Mouse (Mus musculus): ENCODE results near the gene Asb10. TPM values are rescaled to one million over a fixed set of nuclear protein-coding genes. Genes with fewer than 3 reads are reported as not detected.

Gene Asb10
- polyA plus RNA-seq, 1 experiment from 2014 or later = 0.93 TPM

DNA sequence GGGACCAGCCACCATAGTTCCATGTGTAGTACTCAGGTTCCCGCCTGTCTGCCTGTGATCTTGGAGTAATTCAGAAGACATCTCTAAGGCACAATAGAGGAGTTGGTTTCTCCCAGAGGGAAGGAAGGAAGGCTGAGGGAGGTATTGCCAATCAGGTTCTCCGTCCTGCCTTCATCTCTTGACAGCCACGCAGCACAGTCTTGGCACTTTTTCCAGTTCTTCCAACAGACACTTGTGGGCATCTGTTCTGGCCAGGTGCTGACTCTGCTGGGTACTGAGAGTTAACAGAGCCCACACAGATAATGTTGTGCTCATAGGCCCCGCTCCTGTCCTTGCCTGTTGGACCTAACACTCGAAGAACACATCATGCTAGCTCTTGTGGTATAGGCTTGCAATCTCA lies 54.0 kb downstream of the Asb10 start:
- TF ChIP-seq CTCF (IDR thresholded peaks at IDR 0.05; ENCODE audit: low read depth) = no peak
- no peak overlapping the region for H3K4me3 ChIP-seq (replicated peaks; ENCODE audit: low read depth, low read length)
- H3K27me3 ChIP-seq (ENCODE audit: insufficient read depth, low read length) = no peaks in the 10 kb centered on the region
- DNase-seq (ENCODE audit: low spot score) (no peak), ATAC-seq (replicated peaks; ENCODE audit: low FRiP score, low read depth) (no peak)
- H3K27ac ChIP-seq = no peak overlapping the region
- peaks cover 40% of the 10 kb centered on the region for H3K36me3 ChIP-seq (ENCODE audit: insufficient read depth, low read length)
- H3K9ac ChIP-seq (ENCODE audit: low read depth, low read length) = no peak overlapping the region
- 93% methylated on average over 5 of the region's 5 CpGs for WGBS
- H3K4me2 ChIP-seq (ENCODE audit: low read length) = no peak overlapping the region
- peaks cover 8% of the 10 kb centered on the region; the same call in 1 of the 2 replicates for H3K4me1 ChIP-seq (replicated peaks; ENCODE audit: insufficient read depth, low read length)
- H3K9me3 ChIP-seq (replicated peaks; ENCODE audit: low read length) = no peaks in the 10 kb centered on the region

DNA sequence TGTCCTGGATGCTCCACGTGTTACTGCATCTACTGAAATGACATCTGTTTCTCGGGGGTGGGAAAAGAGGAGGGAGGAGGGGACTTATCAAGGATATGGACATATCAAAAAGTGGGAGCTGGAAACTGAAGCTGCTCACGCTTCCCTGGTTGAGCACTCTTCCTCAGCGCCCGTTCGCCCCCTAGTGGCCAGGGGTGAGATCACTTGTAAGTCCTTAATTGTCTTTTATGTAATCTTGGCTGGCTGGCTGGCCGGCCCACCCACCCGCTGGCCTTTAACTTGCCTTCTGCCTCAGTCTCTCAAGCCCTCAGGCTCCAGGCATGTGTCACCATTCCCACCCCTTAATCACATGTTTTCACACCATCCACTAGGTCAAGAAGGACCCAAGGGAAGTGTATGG lies 54.7 kb downstream of the Asb10 start:
- WGBS = 1% methylated on average over 8 of the region's 8 CpGs
- peak; percentile 95 for TF ChIP-seq CTCF (IDR thresholded peaks at IDR 0.05; ENCODE audit: low read depth)
- Histone ChIP-seq H3K4me2 (ENCODE audit: low read length) (no peak overlapping the region), H3K27me3 (ENCODE audit: insufficient read depth, low read length) (no peaks in the 10 kb centered on the region), H3K9me3 (replicated peaks; ENCODE audit: low read length) (no peaks in the 10 kb centered on the region), H3K4me3 (replicated peaks; ENCODE audit: low read depth, low read length) (no peak overlapping the region), H3K4me1 (replicated peaks; ENCODE audit: insufficient read depth, low read length) (peaks cover 8% of the 10 kb centered on the region; the same call in 1 of the 2 replicates), H3K27ac (no peak overlapping the region), H3K36me3 (ENCODE audit: insufficient read depth, low read length) (peaks cover 40% of the 10 kb centered on the region), H3K9ac (ENCODE audit: low read depth, low read length) (no peak overlapping the region)
- DNase-seq (ENCODE audit: low spot score) = peak; percentile 90
- ATAC-seq (replicated peaks; ENCODE audit: low FRiP score, low read depth) = no peak

DNA sequence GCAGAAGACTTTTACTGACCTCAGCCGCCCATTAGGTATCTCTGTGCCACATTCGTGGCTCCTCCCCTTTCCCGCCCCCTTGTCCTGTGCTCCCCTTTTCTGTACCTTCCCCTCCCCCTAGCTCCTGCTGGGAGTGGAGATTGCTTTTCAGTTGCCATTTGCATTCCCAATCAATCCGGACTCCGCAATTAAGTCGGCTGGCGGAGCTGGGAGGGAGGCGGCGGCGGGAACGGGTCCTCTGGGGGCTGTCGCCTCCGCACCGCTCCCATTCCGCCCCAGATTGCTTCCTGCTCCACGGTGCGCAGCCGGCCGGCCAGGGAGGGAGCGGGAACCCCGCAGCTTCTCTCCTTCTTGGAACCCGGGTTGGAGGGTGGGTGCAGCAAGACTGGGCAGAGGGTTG lies 55.8 kb downstream of the Asb10 start:
- WGBS = 33% methylated on average over 22 of the region's 22 CpGs
- no peak overlapping the region for H3K27ac ChIP-seq
- no peaks in the 10 kb centered on the region for H3K9me3 ChIP-seq (replicated peaks; ENCODE audit: low read length)
- no peaks in the 10 kb centered on the region for H3K27me3 ChIP-seq (ENCODE audit: insufficient read depth, low read length)
- peak overlapping the region; percentile 31; the same call in 1 of the 2 replicates for H3K9ac ChIP-seq (ENCODE audit: low read depth, low read length)
- peaks cover 45% of the 10 kb centered on the region for H3K36me3 ChIP-seq (ENCODE audit: insufficient read depth, low read length)
- peaks cover 8% of the 10 kb centered on the region; the same call in 1 of the 2 replicates for H3K4me1 ChIP-seq (replicated peaks; ENCODE audit: insufficient read depth, low read length)
- no peak for ATAC-seq (replicated peaks; ENCODE audit: low FRiP score, low read depth)
- peak overlapping the region; percentile 46 for H3K4me2 ChIP-seq (ENCODE audit: low read length)
- DNase-seq (ENCODE audit: low spot score) = no peak
- peak overlapping the region; percentile 14; the same call in 1 of the 2 replicates for H3K4me3 ChIP-seq (replicated peaks; ENCODE audit: low read depth, low read length)
- no peak for TF ChIP-seq CTCF (IDR thresholded peaks at IDR 0.05; ENCODE audit: low read depth)

GRCm38 (mm10) chr5:24483326-24483725 lies 57.5 kb downstream of the Asb10 start:
- peaks cover 46% of the 10 kb centered on the region for H3K36me3 ChIP-seq (ENCODE audit: insufficient read depth, low read length)
- no peak overlapping the region for H3K4me2 ChIP-seq (ENCODE audit: low read length)

More at GRCm38 (mm10) chr5:24483326-24483725, 57.5 kb downstream of the Asb10 start:
- peaks cover 8% of the 10 kb centered on the region; the same call in 1 of the 2 replicates for H3K4me1 ChIP-seq (replicated peaks; ENCODE audit: insufficient read depth, low read length)
- peak overlapping the region; percentile 67 for H3K27ac ChIP-seq
- H3K9ac ChIP-seq (ENCODE audit: low read depth, low read length) = no peak overlapping the region
- ATAC-seq (replicated peaks; ENCODE audit: low FRiP score, low read depth) (peak; percentile 30), DNase-seq (ENCODE audit: low spot score) (peak; percentile 84)
- H3K9me3 ChIP-seq (replicated peaks; ENCODE audit: low read length) = no peaks in the 10 kb centered on the region
- TF ChIP-seq CTCF (IDR thresholded peaks at IDR 0.05; ENCODE audit: low read depth) = peak; percentile 90
- no peaks in the 10 kb centered on the region for H3K27me3 ChIP-seq (ENCODE audit: insufficient read depth, low read length)
- no peak overlapping the region for H3K4me3 ChIP-seq (replicated peaks; ENCODE audit: low read depth, low read length)
- WGBS = 32% methylated on average over 11 of the region's 11 CpGs

Other genes with a start within 250 kb of the Asb10 start
- 3.9 and 4.4 TPM in 2 replicates for gene Kcnh2, start 189.4 kb downstream of the Asb10 start, polyA plus RNA-seq (2015; fragmentation: Nextera tagmentation; extraction: Ambion mirVana)
- 12.8 and 14.0 TPM in 2 replicates for gene Nos3, start 176.2 kb downstream of the Asb10 start, polyA plus RNA-seq (2015; fragmentation: Nextera tagmentation; extraction: Ambion mirVana)
- 0.59 and 0.60 TPM in 2 replicates for gene Atg9b, start 148.8 kb downstream of the Asb10 start, polyA plus RNA-seq (2015; fragmentation: Nextera tagmentation; extraction: Ambion mirVana)
- gene Abcb8, start 147.3 kb downstream of the Asb10 start, polyA plus RNA-seq (2015; fragmentation: Nextera tagmentation; extraction: Ambion mirVana) = 48.6 and 51.7 TPM in 2 replicates
- gene Asic3, start 127.6 kb downstream of the Asb10 start, polyA plus RNA-seq (2015; fragmentation: Nextera tagmentation; extraction: Ambion mirVana) = 0.40 and 0.46 TPM in 2 replicates
- gene Cdk5, start 117.4 kb downstream of the Asb10 start, polyA plus RNA-seq (2015; fragmentation: Nextera tagmentation; extraction: Ambion mirVana) = 47.2 and 51.3 TPM in 2 replicates
- gene Slc4a2, start 117.1 kb downstream of the Asb10 start, polyA plus RNA-seq (2015; fragmentation: Nextera tagmentation; extraction: Ambion mirVana) = 30.8 and 35.5 TPM in 2 replicates
- gene Fastk, start 95.7 kb downstream of the Asb10 start, polyA plus RNA-seq (2015; fragmentation: Nextera tagmentation; extraction: Ambion mirVana) = 117 and 120 TPM in 2 replicates
- 27.0 and 28.0 TPM in 2 replicates for gene Tmub1, start 93.1 kb downstream of the Asb10 start, polyA plus RNA-seq (2015; fragmentation: Nextera tagmentation; extraction: Ambion mirVana)
- gene Agap3, start 88.8 kb downstream of the Asb10 start, polyA plus RNA-seq (2015; fragmentation: Nextera tagmentation; extraction: Ambion mirVana) = 23.9 and 26.9 TPM in 2 replicates
- 0.04 TPM in 2 replicates for gene Gbx1, start 13.8 kb downstream of the Asb10 start, polyA plus RNA-seq (2015; fragmentation: Nextera tagmentation; extraction: Ambion mirVana)
- gene 4931409K22Rik, start 15.8 kb upstream of the Asb10 start, polyA plus RNA-seq (2015; fragmentation: Nextera tagmentation; extraction: Ambion mirVana) = 0.12 and 0.19 TPM in 2 replicates
- 74.4 and 79.6 TPM in 2 replicates for gene Abcf2, start 36.5 kb upstream of the Asb10 start, polyA plus RNA-seq (2015; fragmentation: Nextera tagmentation; extraction: Ambion mirVana)
- gene Chpf2, start 45.8 kb upstream of the Asb10 start, polyA plus RNA-seq (2015; fragmentation: Nextera tagmentation; extraction: Ambion mirVana) = 26.0 and 27.6 TPM in 2 replicates
- 16.4 and 19.7 TPM in 2 replicates for gene Smarcd3, start 83.4 kb upstream of the Asb10 start, polyA plus RNA-seq (2015; fragmentation: Nextera tagmentation; extraction: Ambion mirVana)
- 35.2 and 35.3 TPM in 2 replicates for gene Nub1, start 144.6 kb upstream of the Asb10 start, polyA plus RNA-seq (2015; fragmentation: Nextera tagmentation; extraction: Ambion mirVana)
- gene Wdr86, start 189.7 kb upstream of the Asb10 start, polyA plus RNA-seq (2015; fragmentation: Nextera tagmentation; extraction: Ambion mirVana) = 21.3 and 21.9 TPM in 2 replicates
- gene Crygn, start 217.0 kb upstream of the Asb10 start, polyA plus RNA-seq (2015; fragmentation: Nextera tagmentation; extraction: Ambion mirVana) = 5.8 and 7.1 TPM in 2 replicates